Mouse (Mus musculus) liver, postnatal 0 days (tissue): Measurements from ENCODE around the gene Gm15217. TPM values are rescaled to one million over a fixed set of nuclear protein-coding genes. Genes with fewer than 3 reads are reported as not detected.

Source experiments
- ATAC-seq: fragments of 200-750 bp; cut with Nextera tagmentation; 2 replicates; pipeline ENCODE4 v1.8.0; 2017; ENCODE audit warnings: mild to moderate bottlenecking, moderate library complexity
- DNase-seq: peaks from one replicate; pipeline ENCODE4 v3.0.0-alpha.2; 2016
- H3K27ac ChIP-seq: fragments of 300-500 bp; sonication (generic); 2 replicates; pipeline ENCODE4 v1.5.1; 2014; ENCODE audit warnings: antibody characterized with exemption, moderate library complexity, mild to moderate bottlenecking, low read depth
- H3K27me3 ChIP-seq: fragments of 300-500 bp; sonication (generic); 2 replicates; pipeline ENCODE4 v1.6.1; 2014; ENCODE audit warnings: low read length, control low read depth, mixed read lengths; ENCODE audit not compliant: insufficient read depth
- H3K36me3 ChIP-seq: fragments of 300-500 bp; sonication (generic); replicated peaks from 2 replicates; pipeline ENCODE4 v1.6.1; 2014; ENCODE audit warnings: mild to moderate bottlenecking, control low read depth, low read length, moderate library complexity, mixed read lengths; ENCODE audit not compliant: insufficient read depth
- H3K4me1 ChIP-seq: fragments of 300-500 bp; sonication (generic); 2 replicates; pipeline ENCODE4 v1.6.1; 2014; ENCODE audit warnings: antibody characterized with exemption, mild to moderate bottlenecking, control low read depth; ENCODE audit not compliant: insufficient read depth
- H3K4me2 ChIP-seq: fragments of 300-500 bp; sonication (generic); 2 replicates; pipeline ENCODE4 v1.6.1; 2014; ENCODE audit warnings: low read depth, mild to moderate bottlenecking, low read length, moderate library complexity, mixed read lengths
- H3K4me3 ChIP-seq: fragments of 300-500 bp; sonication (generic); 2 replicates; pipeline ENCODE4 v1.5.1; 2014; ENCODE audit warnings: low read depth, low read length
- H3K9ac ChIP-seq: fragments of 300-500 bp; sonication (generic); replicated peaks from 2 replicates; pipeline ENCODE4 v1.6.1; 2014; ENCODE audit warnings: mild to moderate bottlenecking, moderate library complexity
- H3K9me3 ChIP-seq: fragments of 300-500 bp; sonication (generic); 2 replicates; pipeline ENCODE4 v1.6.1; 2016; ENCODE audit warnings: mild to moderate bottlenecking, control low read depth, low read length, mixed read lengths
- CTCF ChIP-seq: sonication (generic); IDR thresholded peaks from 2 replicates; pipeline ENCODE4 v1.5.1; 2016; ENCODE audit warnings: antibody characterized with exemption, low read depth
- EP300 ChIP-seq: IDR thresholded peaks from 2 replicates; pipeline ENCODE4 v1.6.1; 2016; ENCODE audit warnings: antibody characterized with exemption, low read depth, mild to moderate bottlenecking
- WGBS: fragments of 180-500 bp; shearing (Covaris S2); extraction: QIAGEN DNeasy Blood & Tissue Kit; methylation state at CpG from one replicate; pipeline ENCODE4 v1.1.7; 2014; ENCODE audit not compliant: insufficient replicate concordance; 5-methylcytosine and 5-hydroxymethylcytosine counted together
- polyA plus RNA-seq: library from polyadenylated mRNA; unstranded; fragments of >200 nt; fragmentation: Nextera tagmentation; extraction: Ambion mirVana; gene quantifications from 2 replicates; pipeline ENCODE4 v1.2.1, GENCODE M21; 2015

The Gm15217 gene
- polyA plus RNA-seq, 1 experiment from 2014 or later, result not detected

GRCm38 (mm10) chr14:46385701-46386477 lies 6.7 kb downstream of the Gm15217 start:
- Histone ChIP-seq H3K36me3 (no peaks in the 10 kb centered on the region), H3K4me2 (peak overlapping the region; percentile 80), H3K27ac (no peak overlapping the region), H3K9me3 (no peaks in the 10 kb centered on the region), H3K4me3 (peak overlapping the region; percentile 53), H3K27me3 (peaks cover 54% of the 10 kb centered on the region), H3K9ac (peak overlapping the region; percentile 22; the same call in 1 of the 2 replicates), H3K4me1 (peaks cover 3% of the 10 kb centered on the region)
- no peak for TF ChIP-seq CTCF
- TF ChIP-seq EP300, result no peak
- no peak for ATAC-seq
- no peak for DNase-seq
- WGBS, result 5% methylated on average over 39 of the region's 39 CpGs

DNA sequence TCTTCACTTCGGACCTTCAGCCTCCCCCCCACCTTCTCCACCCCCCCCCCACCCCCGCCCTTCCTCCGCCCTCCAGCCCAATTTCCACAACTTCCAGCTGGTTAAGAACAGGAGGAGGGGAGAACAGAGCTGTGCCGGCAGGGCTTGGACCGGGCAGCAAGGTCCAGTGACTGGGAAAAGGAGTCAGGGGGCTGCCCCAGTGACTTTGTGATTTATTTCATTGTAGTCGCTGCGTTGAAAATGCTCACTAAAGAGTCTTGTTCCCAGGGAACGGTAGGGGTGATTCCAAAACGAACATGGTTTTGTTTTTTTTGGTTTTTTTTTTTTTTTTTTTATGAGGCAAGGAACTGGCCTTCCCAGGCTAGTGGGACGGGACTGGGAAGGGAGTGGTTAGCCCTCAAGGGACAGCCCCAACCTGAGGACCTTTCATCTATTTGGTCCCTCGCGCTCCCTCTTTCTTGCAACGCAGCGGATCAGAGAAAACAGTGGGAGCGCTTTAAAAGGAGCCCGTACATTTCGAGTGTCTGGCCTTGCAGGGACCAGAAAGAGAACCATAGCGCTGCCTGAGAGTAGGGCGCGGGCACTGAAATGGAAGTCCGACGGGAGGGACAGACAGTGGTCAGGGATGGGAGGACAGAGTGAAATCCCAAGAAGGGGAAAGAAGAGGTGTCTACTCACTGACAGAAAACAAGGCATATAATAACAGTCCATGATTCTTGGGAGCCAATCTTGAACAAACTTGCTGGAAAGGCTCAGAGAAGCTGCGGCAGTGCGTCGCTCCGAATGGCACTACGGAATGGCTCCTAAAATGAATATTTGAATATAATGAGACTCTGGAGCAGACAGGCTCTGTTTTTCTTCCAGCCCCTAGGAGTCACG lies 7.5 kb downstream of the Gm15217 start:
- peaks cover 56% of the 10 kb centered on the region for H3K27me3 ChIP-seq
- no peak overlapping the region for H3K9ac ChIP-seq
- no peaks in the 10 kb centered on the region for H3K9me3 ChIP-seq
- H3K4me3 ChIP-seq, result peak overlapping the region; percentile 53
- no peaks in the 10 kb centered on the region for H3K36me3 ChIP-seq
- peak overlapping the region; percentile 66 for H3K27ac ChIP-seq
- TF ChIP-seq CTCF (no peak), EP300 (no peak)
- WGBS, result 3% methylated on average over 28 of the region's 28 CpGs
- ATAC-seq, result peak; percentile 31; the same call in 1 of the 2 replicates
- peak overlapping the region; percentile 80 for H3K4me2 ChIP-seq
- no peak for DNase-seq
- peaks cover 3% of the 10 kb centered on the region for H3K4me1 ChIP-seq

- H3K27me3 ChIP-seq, result peaks cover 62% of the 10 kb centered on the region
- H3K27ac ChIP-seq, result peak overlapping the region; percentile 63
- DNase-seq, result peak; percentile 83
- H3K4me3 ChIP-seq, result peak overlapping the region; percentile 53
- no peaks in the 10 kb centered on the region for H3K9me3 ChIP-seq
- WGBS, result 1% methylated on average over 27 of the region's 27 CpGs
- no peak overlapping the region for H3K9ac ChIP-seq
- peaks cover 3% of the 10 kb centered on the region for H3K4me1 ChIP-seq
- TF ChIP-seq CTCF (no peak), EP300 (no peak)
- H3K36me3 ChIP-seq, result no peaks in the 10 kb centered on the region
- ATAC-seq, result peak; percentile 89
- peak overlapping the region; percentile 80 for H3K4me2 ChIP-seq
Measured at GRCm38 (mm10) chr14:46387357-46387671, 8.1 kb downstream of the Gm15217 start.

GRCm38 (mm10) chr14:46387821-46388481 lies 8.7 kb downstream of the Gm15217 start:
- H3K27me3 ChIP-seq, result peaks cover 67% of the 10 kb centered on the region

GRCm38 (mm10) chr14:46388636-46389035 lies 9.4 kb downstream of the Gm15217 start:
- Histone ChIP-seq H3K4me2 (peak overlapping the region; percentile 80), H3K4me1 (peaks cover 3% of the 10 kb centered on the region), H3K9me3 (no peaks in the 10 kb centered on the region), H3K9ac (no peak overlapping the region), H3K4me3 (peak overlapping the region; percentile 53), H3K27me3 (peaks cover 67% of the 10 kb centered on the region), H3K27ac (no peak overlapping the region), H3K36me3 (no peaks in the 10 kb centered on the region)
- WGBS, result under 1% methylated on average over 26 of the region's 27 CpGs
- DNase-seq (peak; percentile 52), ATAC-seq (0 out of 2 replicates have a peak, but pooled peaks have one; percentile 24)
- TF ChIP-seq CTCF (peak; percentile 60), EP300 (no peak)

More at GRCm38 (mm10) chr14:46387821-46388481, 8.7 kb downstream of the Gm15217 start:
- H3K9ac ChIP-seq, result no peak overlapping the region
- no peak overlapping the region; the same call in 1 of the 2 replicates for H3K27ac ChIP-seq
- TF ChIP-seq EP300, result no peak
- DNase-seq (peak; percentile 44), ATAC-seq (no peak; the same call in 1 of the 2 replicates)
- peak overlapping the region; percentile 53 for H3K4me3 ChIP-seq
- WGBS, result 1% methylated on average over 41 of the region's 41 CpGs
- peaks cover 3% of the 10 kb centered on the region for H3K4me1 ChIP-seq
- peak overlapping the region; percentile 80 for H3K4me2 ChIP-seq
- H3K9me3 ChIP-seq, result no peaks in the 10 kb centered on the region
- no peaks in the 10 kb centered on the region for H3K36me3 ChIP-seq
